Mouse (Mus musculus) yolk sac, embryonic 10.5 days (tissue): Measurements from ENCODE around the gene Igsf10.

Experiments
- DNase-seq: peaks from one replicate; pipeline ENCODE4 v3.0.0-alpha.2; 2017; ENCODE audit warnings: low spot score

Gene Igsf10

DNA sequence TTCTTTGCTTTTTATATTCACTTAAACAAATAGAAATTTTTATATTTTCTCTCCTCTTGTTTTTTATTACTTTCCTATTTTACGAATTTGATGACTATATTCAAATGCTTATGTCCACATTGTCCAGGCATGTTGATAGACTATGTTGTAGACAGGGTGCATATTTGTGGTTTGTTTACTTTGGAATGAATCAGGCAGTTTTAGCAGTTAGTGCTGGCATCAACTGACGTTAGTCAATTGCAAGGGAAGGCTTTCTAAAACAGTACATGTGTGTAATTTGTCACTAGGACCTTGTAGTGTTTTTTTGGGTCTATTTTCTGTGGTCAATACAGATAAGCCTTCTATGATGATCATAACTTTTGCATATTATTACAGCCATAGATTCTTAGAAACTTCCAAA, 53.6 kb downstream of the Igsf10 start:
- DNase-seq: no peak

DNA sequence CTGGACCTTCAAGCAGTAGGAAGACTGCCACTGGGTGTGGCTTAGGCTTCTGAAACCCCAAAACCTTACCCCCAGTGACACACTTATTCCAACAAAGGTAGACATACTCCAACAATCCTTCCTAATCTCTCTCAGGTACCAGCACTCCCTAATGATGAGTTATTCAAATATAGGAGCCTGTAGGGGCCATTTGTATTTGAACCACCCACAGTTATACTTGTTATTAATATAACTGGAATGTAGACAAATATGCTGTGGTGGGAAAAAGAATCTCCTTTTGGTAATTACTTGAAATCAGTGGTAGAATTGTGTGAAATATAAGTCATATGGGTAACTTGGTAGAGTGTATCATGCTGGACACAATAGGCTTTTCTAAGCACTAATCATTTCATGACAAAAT, 65.6 kb downstream of the Igsf10 start:
- DNase-seq: no peak

DNA sequence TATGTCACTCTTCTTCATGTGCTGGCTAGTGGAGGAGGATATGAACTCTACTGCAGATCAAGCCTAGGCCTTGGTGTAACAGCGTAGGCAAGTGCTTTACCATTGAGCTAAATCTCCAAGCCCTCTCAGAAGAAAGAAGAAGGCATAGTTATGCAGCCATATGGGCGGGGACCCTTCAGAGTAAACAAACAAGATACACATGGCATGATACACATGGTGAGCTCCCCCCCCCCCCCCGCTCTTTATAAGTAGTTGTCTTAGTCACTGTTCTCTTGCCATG, 66.0 kb downstream of the Igsf10 start:
- DNase-seq: no peak

- no peak for DNase-seq
Observed at GRCm38 (mm10) chr3:59277502-59278253, 66.5 kb downstream of the Igsf10 start.

DNA sequence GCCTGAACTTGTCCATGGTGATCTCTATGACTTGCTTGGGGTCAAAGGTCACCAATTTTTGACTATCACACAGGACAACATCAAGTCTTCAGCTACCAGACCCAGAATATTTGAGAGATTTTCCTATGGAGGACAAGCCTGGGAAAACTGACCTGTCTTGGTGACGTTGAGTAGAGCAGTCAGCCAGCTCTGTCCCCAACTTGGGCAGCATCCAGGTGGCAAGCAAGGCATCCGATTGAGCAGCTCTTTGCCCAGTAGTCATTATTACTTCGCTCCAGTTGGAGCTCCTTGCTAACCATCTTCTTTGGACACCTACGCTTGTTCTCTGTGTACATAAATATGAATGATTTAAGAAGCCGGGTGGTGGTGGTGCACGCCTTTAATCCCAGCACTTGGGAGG, 73.4 kb downstream of the Igsf10 start:
- no peak for DNase-seq
